Mouse (Mus musculus) adipocyte (in vitro differentiated cells): Measurements from ENCODE around the gene H3f3b.

Experiments used
- DNase-seq: peaks from one replicate; pipeline ENCODE4 v3.0.0-alpha.2; 2016; ENCODE audit warnings: low spot score

H3f3b gene

GRCm38 (mm10) chr11:115999538-116000143 lies 28.1 kb downstream of the H3f3b start:
- no peak for DNase-seq

DNA sequence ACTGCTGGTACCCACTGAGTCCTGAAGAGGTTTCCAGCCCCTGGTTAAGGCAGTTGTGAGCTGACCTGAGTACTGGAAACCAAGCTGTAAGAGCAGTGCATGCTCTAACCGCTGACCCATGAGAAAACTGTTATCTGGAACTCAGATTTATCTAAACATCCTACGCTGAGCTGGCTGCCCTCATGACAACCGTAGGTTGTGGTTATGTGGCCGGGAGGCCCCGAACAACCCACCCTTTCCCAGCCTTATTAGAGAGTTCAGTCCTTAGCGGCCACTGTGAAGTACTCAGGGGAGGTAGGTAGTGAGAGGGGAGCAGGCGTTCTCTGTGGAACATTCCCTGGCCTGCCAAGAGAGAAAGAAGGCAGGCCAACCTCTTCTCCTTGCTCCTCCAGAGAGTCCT lies 28.7 kb downstream of the H3f3b start:
- no peak for DNase-seq

- DNase-seq: no peak
Observed at GRCm38 (mm10) chr11:115997662-115998061, 30.1 kb downstream of the H3f3b start.

DNA sequence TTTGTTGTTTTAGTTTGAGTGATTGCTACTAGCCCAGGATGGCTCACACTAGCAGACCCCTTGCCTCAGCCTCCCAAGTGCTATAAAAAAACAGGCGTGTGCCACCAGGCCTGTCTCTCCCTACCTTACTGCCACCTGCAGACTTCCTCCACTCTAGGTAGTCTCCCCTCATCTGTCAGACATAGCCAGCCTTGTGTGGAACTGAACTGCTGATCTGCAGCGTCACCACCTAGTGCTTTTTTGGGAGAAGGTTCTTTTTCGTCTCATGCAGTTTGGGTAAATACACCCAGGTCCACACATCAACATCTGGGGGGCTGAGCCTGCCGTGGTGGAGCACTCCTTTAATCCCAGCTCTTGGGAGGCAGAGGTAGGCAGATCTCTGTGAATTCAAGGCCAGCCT lies 30.7 kb downstream of the H3f3b start:
- DNase-seq: no peak

GRCm38 (mm10) chr11:115995256-115995655 lies 32.5 kb downstream of the H3f3b start:
- DNase-seq: no peak

DNA sequence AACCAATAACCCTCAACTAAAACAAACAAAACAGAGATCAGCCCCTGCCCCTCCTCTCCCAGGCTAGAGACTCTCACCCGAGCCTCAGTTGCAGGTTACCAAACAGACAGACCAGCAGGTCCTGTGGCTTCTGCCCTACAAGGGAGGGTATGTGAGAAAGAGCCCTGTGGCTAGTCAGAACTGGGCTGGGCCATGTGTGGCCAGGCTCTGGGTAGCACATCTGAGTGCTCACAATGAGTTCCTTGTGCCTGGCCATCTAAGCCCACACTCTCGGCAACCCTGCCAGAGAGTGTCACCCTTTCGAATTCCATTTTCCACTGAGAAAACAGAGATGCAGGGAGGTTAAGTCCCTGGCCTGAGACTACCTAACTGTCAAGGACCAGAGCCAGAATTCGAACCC lies 35.7 kb downstream of the H3f3b start:
- DNase-seq: no peak

- DNase-seq: no peak
Observed at GRCm38 (mm10) chr11:115989686-115990085, 38.1 kb downstream of the H3f3b start.

GRCm38 (mm10) chr11:115983291-115983690 lies 44.5 kb downstream of the H3f3b start:
- no peak for DNase-seq

DNA sequence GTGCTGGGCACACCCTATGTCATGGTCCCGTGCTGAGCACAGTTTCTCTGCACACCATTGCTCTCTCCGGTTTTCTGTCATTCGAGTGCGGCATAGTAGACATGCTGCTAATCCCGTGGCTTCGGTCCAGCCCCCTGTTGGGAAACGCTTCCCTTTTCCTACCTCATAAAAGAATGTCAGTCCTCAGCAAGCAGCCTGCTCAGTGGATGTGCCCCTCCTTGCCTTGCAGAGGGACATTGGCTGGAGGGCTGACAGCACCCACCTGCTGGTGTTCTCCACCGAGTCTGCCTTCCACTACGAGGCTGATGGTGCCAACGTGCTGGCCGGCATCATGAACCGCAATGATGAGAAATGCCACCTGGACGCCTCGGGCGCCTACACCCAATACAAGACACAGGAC lies 45.3 kb downstream of the H3f3b start:
- DNase-seq: no peak

- DNase-seq: no peak
Observed at GRCm38 (mm10) chr11:115975544-115975943, 52.2 kb downstream of the H3f3b start.

GRCm38 (mm10) chr11:115975083-115975420 lies 52.7 kb downstream of the H3f3b start:
- DNase-seq: no peak

DNA sequence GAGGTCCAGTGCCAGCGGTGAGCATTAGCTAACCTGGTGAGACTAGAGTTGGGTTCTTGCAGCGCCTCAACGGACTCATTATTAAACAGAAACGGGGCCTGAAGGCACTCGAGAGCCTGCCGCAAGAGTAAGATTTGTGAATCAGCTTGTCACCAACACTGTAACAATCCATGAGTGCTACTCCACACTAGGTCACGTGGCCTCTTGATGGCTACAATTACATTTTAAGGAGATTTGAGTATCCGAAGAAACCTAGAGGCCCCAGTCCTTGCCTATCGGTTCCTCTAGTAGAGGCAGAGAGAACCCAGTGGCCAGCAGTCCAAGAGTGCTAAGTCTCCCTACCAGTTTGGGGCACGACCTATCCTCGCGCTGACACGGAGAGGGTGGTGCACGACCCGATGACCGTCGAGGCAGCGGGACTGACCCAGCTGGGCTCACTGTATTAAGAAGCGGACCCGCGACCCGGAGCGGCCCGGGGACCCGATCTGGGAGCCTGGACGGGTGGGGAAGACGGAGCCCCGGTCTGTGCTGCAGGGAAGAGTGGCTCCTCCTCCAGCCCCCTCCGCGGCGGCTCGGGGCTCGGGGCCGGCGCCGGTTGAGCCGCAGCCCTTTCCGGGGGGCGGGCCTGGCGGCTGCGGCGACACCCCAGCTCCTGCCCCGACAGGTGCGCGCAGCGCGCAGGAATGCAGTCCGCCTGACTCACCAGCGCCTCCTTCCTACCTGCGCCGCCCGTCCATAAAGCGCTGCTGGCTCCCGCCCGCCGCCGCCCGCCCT lies 53.3 kb downstream of the H3f3b start, which contains the start of gene Itgb4:
Itgb4 (plus strand) TSS at position 401 of the 774 bp plus-strand sequence.
- DNase-seq: no peak
